Mouse (Mus musculus) testis, adult 2 months (tissue): ENCODE measurements around the gene Prok1. TPM values are rescaled to one million over a fixed set of nuclear protein-coding genes. Genes with fewer than 3 reads are reported as not detected.
A peak's percentile ranks its signal among the peaks of the same experiment; 100 is the strongest.

Source experiments
- H3K27ac ChIP-seq: fragments of 200-500 bp; 2 replicates; pipeline ENCODE4 v1.5.1; 2012; ENCODE audit warnings: low read depth, low read length; ENCODE audit not compliant: control insufficient read depth, insufficient read depth
- H3K27me3 ChIP-seq: fragments of 200-500 bp; 2 replicates; pipeline ENCODE4 v1.6.1; 2012; ENCODE audit warnings: mild to moderate bottlenecking, low read length, moderate library complexity; ENCODE audit not compliant: control insufficient read depth, insufficient read depth
- H3K36me3 ChIP-seq: fragments of 200-500 bp; 2 replicates; pipeline ENCODE4 v1.6.1; 2012; ENCODE audit warnings: mild to moderate bottlenecking, low read length; ENCODE audit not compliant: control insufficient read depth, insufficient read depth
- H3K4me1 ChIP-seq: fragments of 200-500 bp; 2 replicates; pipeline ENCODE4 v1.6.1; 2012; ENCODE audit warnings: low read length; ENCODE audit not compliant: control insufficient read depth, insufficient read depth
- H3K4me3 ChIP-seq: fragments of 200-500 bp; 2 replicates; pipeline ENCODE4 v1.5.1; 2012; ENCODE audit warnings: low read depth, mild to moderate bottlenecking, low read length, moderate library complexity, mixed read lengths; ENCODE audit not compliant: control insufficient read depth
- CTCF ChIP-seq: fragments of 200-500 bp; IDR thresholded peaks from 2 replicates; pipeline ENCODE4 v1.5.1; 2012; ENCODE audit warnings: low read depth, mild to moderate bottlenecking, inconsistent platforms, low read length, moderate library complexity; ENCODE audit not compliant: control insufficient read depth, insufficient read depth, insufficient replicate concordance
- POLR2A ChIP-seq: fragments of 200-500 bp; IDR thresholded peaks from 2 replicates; pipeline ENCODE4 v1.6.1; 2012; ENCODE audit warnings: low read depth, mild to moderate bottlenecking, inconsistent platforms, low read length, moderate library complexity; ENCODE audit not compliant: control insufficient read depth
- polyA plus RNA-seq: library from polyadenylated mRNA; depleted of rRNA; stranded (reverse); fragments of >200 nt; gene quantifications from 2 replicates; pipeline ENCODE4 v1.2.3, GENCODE M21; 2012

Prok1 gene
- polyA plus RNA-seq, 1 experiment, result not detected

DNA sequence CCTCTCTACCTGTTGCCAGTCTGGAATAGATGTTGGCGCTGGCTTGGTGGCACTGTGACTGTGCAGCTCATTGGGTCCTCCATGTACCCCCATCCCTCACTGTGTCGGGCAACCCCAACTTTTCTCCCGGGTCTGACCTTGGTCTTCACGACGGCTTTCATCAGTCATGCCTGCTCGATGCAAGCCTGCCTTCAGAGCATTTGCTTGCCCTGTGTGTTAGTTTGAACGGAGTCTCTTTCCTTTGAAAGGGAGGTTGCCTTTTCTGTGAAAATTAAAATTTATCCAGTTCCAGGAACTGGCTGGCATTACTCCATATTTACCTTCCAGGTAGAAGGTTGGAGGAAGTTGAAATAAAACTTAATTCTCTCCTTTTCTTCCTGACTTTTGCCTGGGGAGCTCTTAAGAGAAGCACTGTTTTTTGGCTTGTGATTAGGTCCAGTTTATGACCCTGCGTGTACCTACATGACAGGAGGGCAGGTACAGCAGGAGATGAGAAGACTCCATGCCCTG, 981 bp downstream of the Prok1 start:
- H3K4me1 ChIP-seq, result no peaks in the 10 kb centered on the region; the same call in 1 of the 2 replicates
- no peak overlapping the region for H3K27ac ChIP-seq
- H3K36me3 ChIP-seq, result no peaks in the 10 kb centered on the region
- H3K4me3 ChIP-seq, result no peak overlapping the region
- no peaks in the 10 kb centered on the region for H3K27me3 ChIP-seq
- TF ChIP-seq POLR2A (no peak), CTCF (no peak)

DNA sequence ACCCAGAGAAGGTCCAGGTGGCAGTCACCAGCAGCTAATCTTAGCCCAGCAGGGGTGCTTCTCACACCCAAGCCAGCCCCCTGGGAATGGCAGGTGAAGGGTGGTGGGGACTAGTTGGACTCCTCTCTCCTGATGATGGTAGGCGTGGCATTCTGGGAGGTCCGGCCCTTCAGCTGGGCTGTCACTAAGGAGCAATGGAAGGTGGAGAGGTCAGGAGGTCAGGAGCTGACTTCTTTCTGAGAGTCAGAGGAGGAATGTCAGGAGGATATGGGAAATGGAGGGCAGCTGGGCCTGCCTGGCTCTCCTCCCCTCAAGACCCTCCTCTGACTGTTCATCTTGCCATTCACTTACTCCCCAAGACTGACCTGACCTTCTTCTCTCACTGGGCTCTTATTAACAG, 1.5 kb downstream of the Prok1 start:
- Histone ChIP-seq H3K4me1 (no peaks in the 10 kb centered on the region; the same call in 1 of the 2 replicates), H3K4me3 (no peak overlapping the region), H3K27me3 (no peaks in the 10 kb centered on the region), H3K27ac (no peak overlapping the region), H3K36me3 (no peaks in the 10 kb centered on the region)
- no peak for TF ChIP-seq CTCF
- no peak for TF ChIP-seq POLR2A

DNA sequence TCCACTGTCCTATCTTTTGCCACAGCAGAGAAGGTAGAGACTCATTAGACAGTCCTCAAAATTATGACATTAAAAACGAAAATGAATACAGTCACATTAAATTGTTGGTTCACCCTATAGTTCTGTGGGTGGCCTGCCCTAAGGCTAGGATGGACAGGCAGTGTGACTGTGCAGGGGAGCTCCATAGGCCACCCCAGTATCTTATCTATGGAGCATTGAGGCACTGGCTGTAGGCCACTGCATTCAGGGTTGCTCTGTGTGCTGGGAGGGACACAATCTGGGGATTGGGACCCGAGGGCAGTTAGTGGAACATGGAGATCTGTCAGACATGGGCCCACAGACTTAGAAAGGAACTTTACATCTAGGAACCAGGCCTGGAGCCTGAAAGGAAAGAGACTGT, 5.6 kb downstream of the Prok1 start:
- TF ChIP-seq POLR2A, result no peak
- no peak for TF ChIP-seq CTCF
- H3K4me3 ChIP-seq, result no peak overlapping the region
- H3K27ac ChIP-seq, result 0 out of 2 replicates have a peak overlapping the region, but pooled peaks have one; percentile 16
- H3K27me3 ChIP-seq, result no peaks in the 10 kb centered on the region
- no peaks in the 10 kb centered on the region; the same call in 1 of the 2 replicates for H3K4me1 ChIP-seq
- H3K36me3 ChIP-seq, result no peaks in the 10 kb centered on the region

DNA sequence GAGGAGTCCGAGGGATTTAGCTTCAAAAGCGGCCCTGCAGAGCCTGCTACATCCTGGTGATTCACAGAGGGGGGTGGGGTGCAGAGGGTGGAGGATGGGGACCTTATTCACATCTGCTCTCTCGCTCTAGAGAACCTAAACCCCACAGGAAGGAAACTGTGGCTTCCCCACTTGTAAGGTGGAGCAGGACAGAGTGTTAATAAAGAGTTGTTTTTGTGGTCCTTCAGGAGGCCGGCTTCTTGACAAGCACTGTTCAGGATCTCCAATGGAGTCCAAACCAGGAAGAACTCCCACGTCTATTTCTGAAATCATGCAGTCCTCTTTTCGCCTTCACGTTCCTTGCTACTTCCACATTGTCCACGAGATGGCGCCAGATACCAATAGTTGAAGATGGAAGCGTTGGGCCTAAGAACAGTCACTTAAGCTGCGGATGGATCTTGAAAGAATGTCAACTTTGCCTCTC, 6.1 kb downstream of the Prok1 start:
- Histone ChIP-seq H3K36me3 (no peaks in the 10 kb centered on the region), H3K27me3 (no peaks in the 10 kb centered on the region), H3K4me1 (no peaks in the 10 kb centered on the region; the same call in 1 of the 2 replicates), H3K27ac (no peak overlapping the region), H3K4me3 (no peak overlapping the region)
- peak; percentile 47; the same call in 1 of the 2 replicates for TF ChIP-seq CTCF
- TF ChIP-seq POLR2A, result no peak

DNA sequence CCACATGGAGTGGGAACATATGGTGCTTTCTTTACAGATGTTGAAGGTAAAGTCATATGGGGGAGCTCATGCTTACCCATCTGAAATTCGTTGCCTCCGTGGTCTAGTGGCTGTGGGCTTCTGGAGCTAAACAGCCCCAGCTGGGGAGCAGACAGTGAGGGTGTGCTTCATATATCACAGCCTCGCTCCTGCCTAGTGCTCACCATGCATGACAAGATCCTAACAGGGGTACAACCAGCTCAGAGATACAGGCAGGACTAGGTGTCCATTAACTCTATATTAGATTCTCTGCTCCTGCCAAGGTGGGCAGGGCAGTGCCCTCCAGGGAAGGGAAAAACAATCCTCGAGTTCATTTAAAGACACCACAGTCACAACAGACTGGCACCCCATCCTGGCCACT, 8.3 kb downstream of the Prok1 start:
- TF ChIP-seq POLR2A (no peak), CTCF (no peak)
- H3K36me3 ChIP-seq, result no peaks in the 10 kb centered on the region
- H3K27me3 ChIP-seq, result no peaks in the 10 kb centered on the region
- H3K4me1 ChIP-seq, result no peaks in the 10 kb centered on the region; the same call in 1 of the 2 replicates
- no peak overlapping the region for H3K27ac ChIP-seq
- no peak overlapping the region for H3K4me3 ChIP-seq

DNA sequence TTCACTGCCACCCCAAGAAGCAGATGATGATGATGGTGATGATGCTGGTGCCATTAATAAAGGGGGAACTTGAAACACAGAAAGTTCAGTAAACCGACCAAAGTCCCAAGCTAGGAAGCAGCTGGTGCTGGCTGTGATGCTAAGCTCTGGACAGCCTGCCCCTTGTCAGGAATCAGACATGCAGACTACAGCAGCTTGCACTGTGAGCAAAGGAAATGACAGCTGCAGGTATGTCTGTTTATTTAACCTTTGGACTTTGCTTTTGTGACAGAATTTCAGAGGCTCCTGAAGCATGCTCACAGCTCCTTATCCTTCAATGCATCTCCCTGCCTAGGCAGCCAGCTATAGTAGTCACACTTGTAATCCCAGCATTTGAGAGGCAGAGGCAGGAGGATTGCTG, 9.0 kb downstream of the Prok1 start, which contains the start of gene A630076J17Rik:
Gene A630076J17Rik, plus strand, starts transcription at position 88 of the 400 bp plus-strand sequence.
- no peak within 1 kb of the TSS for H3K27ac ChIP-seq
- H3K36me3 ChIP-seq, result no peaks in the 10 kb centered on the region
- H3K27me3 ChIP-seq, result no peaks in the 10 kb centered on the region
- TF ChIP-seq CTCF, result no peak
- H3K4me1 ChIP-seq, result no peaks in the 10 kb centered on the region; the same call in 1 of the 2 replicates
- no peak within 1 kb of the TSS for H3K4me3 ChIP-seq

DNA sequence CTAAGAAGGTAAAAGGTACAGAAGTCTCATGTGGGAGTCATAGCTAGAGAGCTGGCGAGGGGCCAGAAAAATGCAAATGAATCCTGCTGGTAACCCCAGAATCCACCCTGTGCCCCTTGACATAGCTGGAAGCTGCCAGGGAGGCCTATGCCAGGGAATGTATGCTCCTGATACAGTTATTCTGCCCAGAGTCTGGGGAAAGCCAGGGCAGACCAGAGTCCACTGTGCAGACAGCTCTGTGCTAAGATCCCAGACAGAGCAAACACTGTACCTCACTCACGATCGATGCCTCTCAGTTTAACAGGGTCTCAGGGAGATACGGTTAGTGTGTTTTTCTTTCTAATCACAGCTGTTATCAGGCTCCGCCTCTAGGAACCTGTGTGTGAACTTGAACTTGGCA, 9.7 kb downstream of the Prok1 start:
- H3K27me3 ChIP-seq, result no peaks in the 10 kb centered on the region
- no peaks in the 10 kb centered on the region for H3K36me3 ChIP-seq
- no peak overlapping the region for H3K27ac ChIP-seq
- TF ChIP-seq POLR2A, result no peak
- TF ChIP-seq CTCF, result no peak
- H3K4me3 ChIP-seq, result no peak overlapping the region
- no peaks in the 10 kb centered on the region; the same call in 1 of the 2 replicates for H3K4me1 ChIP-seq
